Mouse (Mus musculus) myocyte (in vitro differentiated cells): ENCODE results near the gene Lta. TPM values are rescaled to one million over a fixed set of nuclear protein-coding genes. Genes with fewer than 3 reads are reported as not detected.

Experiments used
- H3K27me3 ChIP-seq: one replicate; pipeline ENCODE4 v1.6.1; 2011; ENCODE audit not compliant: control insufficient read depth, insufficient read depth, insufficient read length
- H3K36me3 ChIP-seq: one replicate; pipeline ENCODE4 v1.6.1; 2011; ENCODE audit not compliant: control insufficient read depth, insufficient read depth
- H3K4me2 ChIP-seq: one replicate; pipeline ENCODE4 v1.6.1; 2011; ENCODE audit warnings: low read depth, control low read depth
- H3K4me3 ChIP-seq: one replicate; pipeline ENCODE4 v1.5.1; 2011; ENCODE audit warnings: mild to moderate bottlenecking, control low read depth, moderate library complexity
- H3K79me2 ChIP-seq: one replicate; pipeline ENCODE4 v1.6.1; 2011; ENCODE audit not compliant: control insufficient read depth, insufficient read depth
- H3ac ChIP-seq: one replicate; pipeline ENCODE4 v1.6.1; 2011; ENCODE audit not compliant: control insufficient read depth, insufficient read length
- CEBPB ChIP-seq: IDR thresholded peaks from 2 replicates; pipeline ENCODE4 v1.6.1; 2011; ENCODE audit warnings: mild to moderate bottlenecking, moderate library complexity; ENCODE audit not compliant: poor library complexity, insufficient read depth, severe bottlenecking
- E2F4 ChIP-seq: IDR thresholded peaks from one replicate; pipeline ENCODE4 v1.6.1; 2011; ENCODE audit warnings: mild to moderate bottlenecking, control low read depth, moderate library complexity; ENCODE audit not compliant: insufficient read depth
- MAX ChIP-seq: IDR thresholded peaks from one replicate; pipeline ENCODE4 v1.6.1; 2011; ENCODE audit warnings: low read depth, mild to moderate bottlenecking, control low read depth
- MYOD1 ChIP-seq, 3 experiments: IDR thresholded peaks; one replicate each; pipeline ENCODE4 v1.6.1; 2011; ENCODE audit warnings: control low read depth in 2 of 3, low read depth in 2 of 3, mild to moderate bottlenecking in 2 of 3, moderate library complexity in 1 of 3; ENCODE audit not compliant: insufficient read length in 2 of 3, control insufficient read depth in 1 of 3
- MYOG ChIP-seq, 3 experiments: IDR thresholded peaks; one replicate each; pipeline ENCODE4 v1.6.1; 2011; ENCODE audit warnings: control low read depth in 2 of 3, low read depth in 2 of 3, mild to moderate bottlenecking in 2 of 3; ENCODE audit not compliant: insufficient read length in 2 of 3, control insufficient read depth in 1 of 3, insufficient read depth in 1 of 3
- POLR2A ChIP-seq: IDR thresholded peaks from one replicate; pipeline ENCODE4 v1.6.1; 2011; ENCODE audit warnings: low read depth, mild to moderate bottlenecking, control low read depth, moderate library complexity; ENCODE audit not compliant: insufficient read length
- POLR2AphosphoS2 ChIP-seq: IDR thresholded peaks from one replicate; pipeline ENCODE4 v1.6.1; 2011; ENCODE audit warnings: low read depth, control low read depth; ENCODE audit not compliant: insufficient read length
- REST ChIP-seq: IDR thresholded peaks from one replicate; pipeline ENCODE4 v1.6.1; 2011; ENCODE audit warnings: mild to moderate bottlenecking, control low read depth, moderate library complexity; ENCODE audit not compliant: insufficient read depth, insufficient read length
- SRF ChIP-seq: IDR thresholded peaks from one replicate; pipeline ENCODE4 v1.6.1; 2011; ENCODE audit warnings: low read depth; ENCODE audit not compliant: control insufficient read depth, insufficient read length
- TCF12 ChIP-seq: IDR thresholded peaks from one replicate; pipeline ENCODE4 v1.6.1; 2011; ENCODE audit warnings: mild to moderate bottlenecking, control low read depth; ENCODE audit not compliant: poor library complexity, insufficient read depth, severe bottlenecking
- TCF3 ChIP-seq: IDR thresholded peaks from one replicate; pipeline ENCODE4 v1.6.1; 2011; ENCODE audit warnings: low read depth, control low read depth; ENCODE audit not compliant: insufficient read length
- USF1 ChIP-seq: IDR thresholded peaks from one replicate; pipeline ENCODE4 v1.6.1; 2011; ENCODE audit warnings: low read depth, mild to moderate bottlenecking, control low read depth, moderate library complexity
- polyA plus RNA-seq: library from polyadenylated mRNA; unstranded; fragments of >200 nt; fragmentation: generic; extraction: Trizol; gene quantifications from one replicate; pipeline ENCODE4 v1.2.1, GENCODE M21; 2012; ENCODE audit warnings: missing spikeins

Lta gene
- polyA plus RNA-seq, 1 experiment: 0.26 TPM

GRCm38 (mm10) chr17:35157661-35158175 is 47.4 kb downstream of the Lta start:
- Histone ChIP-seq H3ac (no peak overlapping the region), H3K79me2 (peaks cover 46% of the 10 kb centered on the region), H3K4me2 (no peak overlapping the region), H3K27me3 (no peaks in the 10 kb centered on the region), H3K36me3 (peaks cover 53% of the 10 kb centered on the region), H3K4me3 (no peak overlapping the region)
- TF ChIP-seq MYOG (IDR thresholded peaks at IDR 0.05; ENCODE audit: control insufficient read depth in 1 of 3, insufficient read depth in 1 of 3, insufficient read length in 2 of 3, low read depth in 2 of 3): no peak
- TF ChIP-seq POLR2A: no peak
- no peak for TF ChIP-seq USF1
- no peak for TF ChIP-seq TCF3
- no peak for TF ChIP-seq MYOD1 (IDR thresholded peaks at IDR 0.05; ENCODE audit: control insufficient read depth in 1 of 3, insufficient read length in 2 of 3, low read depth in 2 of 3)
- no peak for TF ChIP-seq E2F4
- TF ChIP-seq CEBPB: no peak
- no peak for TF ChIP-seq SRF
- no peak for TF ChIP-seq TCF12
- no peak for TF ChIP-seq POLR2AphosphoS2
- no peak for TF ChIP-seq REST
- no peak for TF ChIP-seq MAX

- Histone ChIP-seq H3K4me3 (no peak overlapping the region), H3K79me2 (peaks cover 41% of the 10 kb centered on the region), H3K36me3 (peaks cover 53% of the 10 kb centered on the region), H3K4me2 (no peak overlapping the region), H3ac (no peak overlapping the region), H3K27me3 (no peaks in the 10 kb centered on the region)
- no peak for TF ChIP-seq SRF
- peak; percentile 24 for TF ChIP-seq POLR2AphosphoS2
Measured at GRCm38 (mm10) chr17:35157254-35157653, 47.9 kb downstream of the Lta start.

- Histone ChIP-seq H3K4me3 (no peak overlapping the region), H3K79me2 (peaks cover 35% of the 10 kb centered on the region), H3ac (no peak overlapping the region), H3K36me3 (peaks cover 48% of the 10 kb centered on the region), H3K4me2 (no peak overlapping the region), H3K27me3 (no peaks in the 10 kb centered on the region)
- TF ChIP-seq POLR2A (no peak), MAX (no peak), TCF12 (no peak), TCF3 (no peak), REST (no peak), CEBPB (no peak), POLR2AphosphoS2 (no peak), MYOD1 (IDR thresholded peaks at IDR 0.05; ENCODE audit: control insufficient read depth in 1 of 3, insufficient read length in 2 of 3, low read depth in 2 of 3) (no peak), SRF (no peak), USF1 (no peak), MYOG (IDR thresholded peaks at IDR 0.05; ENCODE audit: control insufficient read depth in 1 of 3, insufficient read depth in 1 of 3, insufficient read length in 2 of 3, low read depth in 2 of 3) (no peak), E2F4 (no peak)
Measured at GRCm38 (mm10) chr17:35156461-35157200, 48.5 kb downstream of the Lta start.

GRCm38 (mm10) chr17:35155451-35155850 is 49.7 kb downstream of the Lta start:
- TF ChIP-seq CEBPB (no peak), SRF (no peak), MYOG (IDR thresholded peaks at IDR 0.05; ENCODE audit: control insufficient read depth in 1 of 3, insufficient read depth in 1 of 3, insufficient read length in 2 of 3, low read depth in 2 of 3) (no peak), POLR2A (no peak), TCF3 (no peak), TCF12 (no peak), POLR2AphosphoS2 (no peak), REST (no peak), MYOD1 (IDR thresholded peaks at IDR 0.05; ENCODE audit: control insufficient read depth in 1 of 3, insufficient read length in 2 of 3, low read depth in 2 of 3) (no peak), USF1 (no peak), E2F4 (no peak)
- no peak overlapping the region for H3K4me2 ChIP-seq
- H3ac ChIP-seq: no peak overlapping the region
- peaks cover 23% of the 10 kb centered on the region for H3K79me2 ChIP-seq
- H3K27me3 ChIP-seq: no peaks in the 10 kb centered on the region
- H3K36me3 ChIP-seq: peaks cover 38% of the 10 kb centered on the region
- H3K4me3 ChIP-seq: no peak overlapping the region
